ENCODE assay signal across 9 mouse cellular contexts in genomic region chr5:148904846-148905245, GRCm38 (mm10). TPM values are rescaled to one million over a fixed set of nuclear protein-coding genes. Genes with fewer than 3 reads are reported as not detected.
DNase-seq lines count a peak whose midpoint lies in the region; ATAC-seq and TF ChIP-seq lines count a peak whose summit lies in the region.
"Had no signal": no experiment of that assay in that cellular context is flagged by ENCODE, and none has a peak within 500 bp of the region (broad histone marks: within the 10 kb centered on the region; RNA-seq: fewer than 3 reads in every experiment).

No protein-coding gene starts in this region.

- no peak overlapping the region for H3K4me2 ChIP-seq in midbrain, embryonic 11.5 days
- H3K4me2 ChIP-seq in midbrain, embryonic 16.5 days (ENCODE audit: low read length) = no peak overlapping the region
- H3K4me2 ChIP-seq in forebrain, embryonic 11.5 days (ENCODE audit: low read depth, low read length, severe bottlenecking) = no peak overlapping the region
- H3K4me2 ChIP-seq: neural tube, embryonic 12.5 days had no signal

- H3K4me1 ChIP-seq in midbrain, embryonic 11.5 days (ENCODE audit: control insufficient read depth, insufficient read depth, low read length) = peaks cover 12% of the 10 kb centered on the region
- peaks cover 11% of the 10 kb centered on the region for H3K4me1 ChIP-seq in midbrain, embryonic 16.5 days (ENCODE audit: control insufficient read depth, insufficient read depth, low read length)
- peaks cover 3% of the 10 kb centered on the region for H3K4me1 ChIP-seq in lung, adult 2 months (ENCODE audit: control insufficient read depth, insufficient read depth, low read length)
- peaks cover 10% of the 10 kb centered on the region; the same call in 1 of the 2 replicates for H3K4me1 ChIP-seq in forebrain, embryonic 11.5 days (replicated peaks; ENCODE audit: control insufficient read depth, insufficient read depth, low read length)

- no peak overlapping the region for H3K9ac ChIP-seq in midbrain, embryonic 11.5 days (ENCODE audit: low read length)
- H3K9ac ChIP-seq in midbrain, embryonic 16.5 days (ENCODE audit: low read depth, low read length) = no peak overlapping the region
- no peak overlapping the region for H3K9ac ChIP-seq in forebrain, embryonic 11.5 days (ENCODE audit: low read length)
- H3K9ac ChIP-seq: neural tube, embryonic 12.5 days had no signal

- TF ChIP-seq CTCF in lung, adult 2 months (IDR thresholded peaks at IDR 0.05; ENCODE audit: insufficient read depth, low read length) = peak; percentile 46; the same call in 1 of the 2 replicates

- no peaks in the 10 kb centered on the region for H3K9me3 ChIP-seq in midbrain, embryonic 11.5 days (ENCODE audit: control insufficient read depth, low read length)
- no peaks in the 10 kb centered on the region for H3K9me3 ChIP-seq in midbrain, embryonic 16.5 days (replicated peaks; ENCODE audit: control insufficient read depth, low read length, poor library complexity, severe bottlenecking)
- no peaks in the 10 kb centered on the region for H3K9me3 ChIP-seq in forebrain, embryonic 11.5 days (ENCODE audit: control insufficient read depth, low read length)
- H3K9me3 ChIP-seq: neural tube, embryonic 12.5 days had no signal

- no peak overlapping the region for H3K27ac ChIP-seq in midbrain, embryonic 11.5 days (ENCODE audit: low read depth, low read length)
- H3K27ac ChIP-seq in midbrain, embryonic 16.5 days (ENCODE audit: low read length) = no peak overlapping the region
- H3K27ac ChIP-seq in forebrain, embryonic 11.5 days (ENCODE audit: low read depth, low read length) = no peak overlapping the region
- H3K27ac ChIP-seq: neural tube, embryonic 12.5 days had no signal

- peak; percentile 81 for DNase-seq in midbrain, embryonic 11.5 days (ENCODE audit: low spot score, missing footprints)
- DNase-seq in adrenal gland, postnatal 14 days = peak; percentile 62
- peak; percentile 67 for DNase-seq in forelimb bud, embryonic 11.5 days (ENCODE audit: low read depth, low spot score)
- DNase-seq in lung, adult 2 months = peak; percentile 36
- DNase-seq in thymus, postnatal 10 days (ENCODE audit: low spot score in 2 of 2) = peak; percentile 67 to 76
- no peak for DNase-seq in forebrain, embryonic 11.5 days (ENCODE audit: low spot score)

- no peaks in the 10 kb centered on the region for H3K27me3 ChIP-seq in midbrain, embryonic 11.5 days (ENCODE audit: control insufficient read depth, insufficient read depth, low read length)
- no peaks in the 10 kb centered on the region for H3K27me3 ChIP-seq in midbrain, embryonic 16.5 days (ENCODE audit: control insufficient read depth, insufficient read depth, low read depth, low read length)
- no peaks in the 10 kb centered on the region for H3K27me3 ChIP-seq in forebrain, embryonic 11.5 days (ENCODE audit: control insufficient read depth, insufficient read depth, low read length)
- H3K27me3 ChIP-seq: neural tube, embryonic 12.5 days had no signal

- WGBS in midbrain, embryonic 11.5 days = 78% methylated on average over 6 of the region's 6 CpGs
- 68% methylated on average over 6 of the region's 6 CpGs for WGBS in midbrain, embryonic 16.5 days
- 44% methylated on average over 6 of the region's 6 CpGs for WGBS in lung, adult 2 months
- 83% methylated on average over 6 of the region's 6 CpGs for WGBS in forebrain, embryonic 11.5 days

- peaks cover 5% of the 10 kb centered on the region; the same call in 1 of the 2 replicates for H3K36me3 ChIP-seq in midbrain, embryonic 11.5 days (ENCODE audit: control insufficient read depth, insufficient read depth, low read length)
- peaks cover 7% of the 10 kb centered on the region; the same call in 1 of the 2 replicates for H3K36me3 ChIP-seq in midbrain, embryonic 16.5 days (ENCODE audit: control insufficient read depth, insufficient read depth, low read length)
- peaks cover 2% of the 10 kb centered on the region; the same call in 1 of the 2 replicates for H3K36me3 ChIP-seq in forebrain, embryonic 11.5 days (ENCODE audit: control insufficient read depth, insufficient read depth, low read length)

- no peak for ATAC-seq in midbrain, embryonic 11.5 days (ENCODE audit: low FRiP score)
- no peak for ATAC-seq in midbrain, embryonic 16.5 days
- no peak for ATAC-seq in forebrain, embryonic 11.5 days (replicated peaks; ENCODE audit: low FRiP score)
- no peak for ATAC-seq in monocyte, adult 5-6 weeks (replicated peaks; ENCODE audit: insufficient number of reproducible peaks, low FRiP score, low TSS enrichment, poor library complexity, severe bottlenecking)

- no peak for TF ChIP-seq POLR2A in lung, adult 2 months (IDR thresholded peaks at IDR 0.05; ENCODE audit: borderline replicate concordance, extremely low read depth, low read depth, low read length)

- H3K4me3 ChIP-seq in midbrain, embryonic 11.5 days (ENCODE audit: low read depth, low read length) = no peak overlapping the region
- H3K4me3 ChIP-seq in midbrain, embryonic 16.5 days (ENCODE audit: low read depth, low read length) = no peak overlapping the region
- H3K4me3 ChIP-seq in lung, adult 2 months (replicated peaks; ENCODE audit: extremely low read depth, low read depth, low read length) = no peak overlapping the region
- no peak overlapping the region for H3K4me3 ChIP-seq in forebrain, embryonic 11.5 days (ENCODE audit: low read depth, low read length)
- H3K4me3 ChIP-seq: neural tube, embryonic 12.5 days had no signal

RNA-seq across cellular contexts. Expression of gene Katnal1, which starts 24.3 kb away (rescaled TPM):
- 31.1 and 37.1 TPM in 2 replicates for polyA plus RNA-seq in midbrain, embryonic 11.5 days (2014; fragmentation: Nextera tagmentation; extraction: Ambion mirVana)
- polyA plus RNA-seq in midbrain, embryonic 16.5 days (2015; fragmentation: Nextera tagmentation; extraction: Ambion mirVana) = 40.2 and 40.7 TPM in 2 replicates
- 7.2 and 7.6 TPM in 2 replicates for total RNA-seq in adrenal gland, postnatal 14 days (2021)
- polyA plus RNA-seq in lung, adult 2 months (2012; rRNA removed) = 5.1 TPM in 2 replicates
- polyA plus RNA-seq in forebrain, embryonic 11.5 days (2014; fragmentation: Nextera tagmentation; extraction: Ambion mirVana) = 34.0 and 37.0 TPM in 2 replicates
- 1.5 to 4.8 TPM (median 4.6 TPM) in 3 replicates for total RNA-seq in monocyte, adult 5-6 weeks (2017)
